Mouse (Mus musculus): ENCODE results near the gene Gabra3.

Gabra3 gene

GRCm38 (mm10) chrX:72656230-72656898 is at the start of gene Gabra3:
Gene Gabra3, minus strand, starts transcription at chrX:72656848.
- DNase-seq (ENCODE audit: low spot score), result no peak

- DNase-seq (ENCODE audit: low spot score), result no peak
Observed at GRCm38 (mm10) chrX:72655789-72656188, 859 bp downstream of the Gabra3 start.

GRCm38 (mm10) chrX:72655381-72655780 is 1.3 kb downstream of the Gabra3 start:
- DNase-seq (ENCODE audit: low spot score), result no peak

GRCm38 (mm10) chrX:72650688-72651087 is 6.0 kb downstream of the Gabra3 start:
- DNase-seq (ENCODE audit: low spot score), result no peak

- DNase-seq (ENCODE audit: low spot score), result no peak
Observed at GRCm38 (mm10) chrX:72644691-72645090, 12.0 kb downstream of the Gabra3 start.

GRCm38 (mm10) chrX:72497284-72497683 is 159.4 kb downstream of the Gabra3 start:
- no peak for DNase-seq (ENCODE audit: low spot score)

- DNase-seq (ENCODE audit: low spot score), result no peak
Observed at GRCm38 (mm10) chrX:72489806-72490205, 166.8 kb downstream of the Gabra3 start.

GRCm38 (mm10) chrX:72386758-72387157 is 269.9 kb downstream of the Gabra3 start, which contains the start of gene Magea10:
Gene Magea10, minus strand, starts transcription at chrX:72386858.
- no peak for DNase-seq (ENCODE audit: low spot score)
